16 mouse cellular contexts compared by ENCODE assay signal in the genomic region with DNA sequence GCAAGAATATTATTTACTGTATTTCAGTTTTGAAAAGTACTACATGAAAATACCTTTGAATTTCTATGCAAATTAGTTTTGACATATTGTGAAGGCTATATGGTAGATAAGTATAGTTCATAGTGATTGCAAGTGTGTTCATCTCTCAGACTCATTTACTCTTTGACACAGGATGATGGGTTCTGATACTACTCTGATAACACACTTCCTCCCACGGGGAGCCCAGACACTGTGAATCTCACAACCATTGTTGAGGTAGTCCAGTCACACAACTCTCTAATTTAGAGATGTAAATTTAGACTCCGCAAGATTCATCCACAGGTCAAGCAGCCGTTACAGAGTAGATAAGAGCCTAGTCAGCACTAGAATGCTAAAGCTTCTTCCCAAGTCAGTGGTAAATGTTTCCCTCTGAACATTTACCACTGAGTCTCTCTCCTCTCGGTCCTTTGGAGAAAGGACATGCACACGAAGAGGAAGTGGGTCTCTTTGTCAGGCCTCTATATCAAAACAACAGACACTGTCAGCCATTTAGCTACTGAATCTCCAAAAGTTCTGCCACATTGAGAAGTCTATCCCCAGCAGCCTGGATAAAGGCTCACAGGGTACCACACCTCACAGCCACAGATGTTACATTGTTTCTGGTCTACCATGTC.
DNase-seq lines count a peak whose midpoint lies in the region; ATAC-seq lines count a peak whose summit lies in the region.
"Had no signal": no experiment of that assay in that cellular context is flagged by ENCODE, and none has a peak within 500 bp of the region (broad histone marks: within the 10 kb centered on the region; RNA-seq: fewer than 3 reads in every experiment).

No protein-coding gene starts in this region.

- peak; percentile 75 for ATAC-seq in activated CD4-positive, CD25-positive, alpha-beta regulatory T cell, adult 4 months
- 0 out of 2 replicates have a peak, but pooled peaks have one; percentile 26 for ATAC-seq in megakaryocyte progenitor cell, adult 5-6 weeks (replicated peaks; ENCODE audit: poor library complexity)
- ATAC-seq: forebrain, embryonic 15.5 days; intestine, postnatal 0 days; Patski had no signal

- DNase-seq in thymus, postnatal 0 days (ENCODE audit: low spot score) = peak; percentile 8
- DNase-seq in thymus, adult 18-20 months = no peak
- DNase-seq in CD4-positive, CD25-positive, alpha-beta regulatory T cell, adult 2 months (ENCODE audit: low read depth, low spot score) = peak; percentile 35
- no peak for DNase-seq in gastrocnemius, adult 18-20 months (ENCODE audit: low spot score)
- DNase-seq in left cerebral cortex, adult 18-20 months (ENCODE audit: low spot score in 2 of 2) = no peak
- DNase-seq: adrenal gland, adult 2 months; adrenal gland, postnatal 25 days; B cell, adult 2 months; cerebellum, adult 18-20 months; cerebellum, adult 9-11 months; gastrocnemius, postnatal 10 days had no signal

Comparison
In these comparisons a context has a peak if more than half of its experiments do, and no peak if none do; other contexts are left out.
1. DNase-seq: peak in thymus, postnatal 0 days (single experiment) and CD4-positive, CD25-positive, alpha-beta regulatory T cell, adult 2 months (single experiment); none in thymus, adult 18-20 months (0 of 2), gastrocnemius, adult 18-20 months (single experiment) and left cerebral cortex, adult 18-20 months (0 of 2).